Mouse (Mus musculus) ZHBTc4 (cell line): Measurements from ENCODE around the gene Trip10.

ENCODE experiments used
- DNase-seq: peaks from one replicate; pipeline ENCODE4 v3.0.0-alpha.2; 2011; ENCODE audit warnings: low read depth, low spot score

Gene Trip10

DNA sequence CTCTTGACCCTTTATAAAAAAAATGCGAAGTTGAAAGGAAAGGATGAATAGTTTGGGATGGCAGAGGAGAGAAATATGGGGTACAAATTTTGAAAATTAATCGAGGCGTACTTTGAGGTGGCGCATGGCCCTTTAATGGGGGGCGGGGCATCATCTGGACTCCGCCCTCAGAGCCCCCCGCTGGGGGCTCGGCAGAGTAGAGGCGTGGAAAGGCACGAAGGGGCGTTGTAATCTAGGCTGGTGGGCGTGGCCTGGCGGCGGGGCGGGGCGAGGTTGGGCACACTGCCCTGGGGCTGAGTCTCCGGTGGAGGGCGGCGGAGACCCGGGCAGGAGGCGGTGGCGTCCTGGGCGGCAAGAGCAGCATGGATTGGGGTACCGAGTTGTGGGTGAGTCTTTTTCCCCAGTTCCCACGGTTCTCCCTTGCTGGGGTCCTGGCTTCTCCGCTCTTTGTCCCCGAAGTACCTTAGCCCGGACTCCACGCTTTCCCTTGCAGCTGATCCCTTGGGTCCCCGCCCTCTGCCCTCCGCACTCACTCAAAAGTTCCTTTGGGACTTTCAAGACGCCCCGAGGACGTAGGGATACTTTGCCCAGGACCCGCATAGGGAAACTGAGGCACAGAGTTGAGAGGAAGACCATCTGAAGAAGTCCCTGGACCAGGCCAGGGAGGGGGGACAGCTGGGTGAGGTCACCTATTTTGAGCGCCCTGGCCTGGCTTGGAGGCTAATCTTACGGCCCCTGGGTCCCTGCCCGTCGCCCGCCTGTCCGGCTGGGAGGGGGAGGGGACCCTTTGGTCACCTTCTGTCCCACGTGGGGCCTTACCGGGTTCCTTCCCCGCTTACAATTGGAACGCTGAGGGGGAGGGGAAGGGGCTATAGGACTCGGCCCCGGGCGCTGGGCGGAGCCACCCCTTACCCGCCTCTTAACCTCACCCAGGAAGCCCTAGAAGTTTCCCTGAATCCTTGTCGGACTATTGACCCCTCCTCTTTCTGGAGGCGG, at the start of gene Trip10:
TSS of gene Trip10 (plus strand) at position 270 of the 996 bp plus-strand sequence.
- DNase-seq: peak; percentile 93

DNA sequence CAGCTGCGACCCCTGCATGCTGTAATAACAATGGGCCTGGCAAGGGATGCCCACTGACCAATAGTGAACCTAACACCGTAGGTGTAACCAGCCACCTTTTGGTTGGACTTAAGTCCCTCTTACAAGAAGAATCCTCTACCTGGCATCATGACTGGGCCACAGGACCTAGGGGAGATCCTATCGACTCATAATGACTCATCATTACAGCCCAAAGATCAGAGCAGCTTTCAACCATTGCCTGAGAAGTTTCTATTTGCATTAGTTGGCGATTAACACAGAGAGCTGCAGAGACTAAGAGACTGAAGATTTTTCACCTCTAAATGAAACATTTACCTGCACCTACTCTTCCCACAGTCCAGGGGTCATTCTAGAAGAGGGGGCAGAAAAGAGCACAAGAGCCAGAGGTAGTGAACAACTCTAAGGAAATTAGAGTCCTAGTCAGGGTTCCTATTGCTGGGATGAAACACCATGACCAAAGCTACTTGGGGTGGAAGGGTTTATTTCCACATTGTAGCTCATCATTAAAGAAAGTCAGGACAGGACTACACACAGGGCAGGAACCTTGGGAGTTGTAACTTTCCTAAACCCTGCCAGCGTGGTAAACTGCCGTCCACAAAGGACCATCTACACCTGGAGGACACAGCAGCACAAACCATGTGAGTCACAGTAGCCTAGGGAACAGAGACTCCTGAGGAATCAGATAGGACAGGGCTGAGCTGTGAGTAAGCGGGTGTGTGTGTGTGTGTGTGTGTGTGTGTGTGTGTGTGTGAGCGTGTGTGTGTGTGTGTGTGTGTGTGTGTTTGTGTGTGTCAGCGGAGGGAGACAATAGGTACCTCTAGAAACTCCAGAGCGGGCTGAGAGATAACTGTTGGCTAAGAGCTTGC, 47.2 kb upstream of the Trip10 start:
- DNase-seq: no peak

DNA sequence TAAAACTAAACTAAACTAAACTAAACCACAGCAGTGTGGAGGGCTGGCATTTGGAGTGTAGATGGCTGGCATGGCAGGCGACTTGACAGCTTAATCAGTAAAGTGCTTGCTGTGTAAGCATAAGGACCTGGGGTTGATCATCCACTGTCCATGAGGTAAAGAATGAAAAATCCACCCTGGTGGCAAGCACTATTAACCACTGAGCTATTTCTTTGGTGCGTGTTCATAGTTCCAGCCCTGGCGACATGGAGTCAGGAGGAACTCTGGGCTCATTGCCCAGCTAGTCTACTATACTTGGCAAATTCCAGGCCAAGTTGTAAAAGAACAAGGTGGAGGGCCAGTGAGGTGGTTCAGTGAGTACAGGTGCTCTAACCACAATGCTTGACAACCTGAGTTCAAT, 41.3 kb upstream of the Trip10 start:
- no peak for DNase-seq

DNA sequence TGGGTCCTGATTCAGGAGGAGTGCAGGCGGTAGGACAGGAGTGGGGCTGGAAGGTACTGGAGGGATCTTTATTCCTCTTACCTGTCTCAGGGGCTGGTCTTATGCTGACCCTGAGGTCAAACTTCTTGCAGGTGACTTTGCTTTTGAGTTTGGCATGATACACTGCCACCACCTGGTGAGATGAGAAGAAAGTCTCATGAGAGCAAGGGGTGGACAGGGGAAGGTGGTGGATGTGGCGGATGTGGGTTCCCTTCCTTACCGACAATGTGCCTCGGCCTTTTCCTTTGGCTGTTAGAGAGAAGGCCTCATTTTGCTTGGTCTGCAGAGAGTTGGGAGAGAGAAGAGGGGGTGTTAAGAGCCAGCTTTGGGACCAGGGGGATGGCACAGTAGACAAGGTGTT, 39.9 kb upstream of the Trip10 start:
- no peak for DNase-seq

DNA sequence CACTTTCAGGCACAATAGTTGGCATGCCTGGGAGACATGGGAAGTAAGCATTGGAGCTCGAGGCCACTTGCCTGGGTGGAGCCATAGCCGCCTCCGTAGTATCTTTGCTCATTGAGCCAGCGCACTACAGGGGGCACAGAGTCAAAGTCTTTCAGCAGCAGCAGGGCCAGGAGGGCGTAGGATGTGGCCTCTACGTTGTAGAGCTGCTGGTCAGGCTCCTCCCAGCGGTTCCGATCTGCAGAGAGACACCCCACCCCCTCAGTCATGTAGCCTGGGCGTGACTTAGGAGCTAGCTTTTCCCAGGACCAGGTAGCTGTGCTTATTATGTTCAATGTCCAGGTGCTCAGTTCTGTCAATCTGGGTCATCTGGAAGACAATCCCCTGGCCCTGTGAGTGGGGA, 37.8 kb upstream of the Trip10 start:
- DNase-seq: peak; percentile 69

DNA sequence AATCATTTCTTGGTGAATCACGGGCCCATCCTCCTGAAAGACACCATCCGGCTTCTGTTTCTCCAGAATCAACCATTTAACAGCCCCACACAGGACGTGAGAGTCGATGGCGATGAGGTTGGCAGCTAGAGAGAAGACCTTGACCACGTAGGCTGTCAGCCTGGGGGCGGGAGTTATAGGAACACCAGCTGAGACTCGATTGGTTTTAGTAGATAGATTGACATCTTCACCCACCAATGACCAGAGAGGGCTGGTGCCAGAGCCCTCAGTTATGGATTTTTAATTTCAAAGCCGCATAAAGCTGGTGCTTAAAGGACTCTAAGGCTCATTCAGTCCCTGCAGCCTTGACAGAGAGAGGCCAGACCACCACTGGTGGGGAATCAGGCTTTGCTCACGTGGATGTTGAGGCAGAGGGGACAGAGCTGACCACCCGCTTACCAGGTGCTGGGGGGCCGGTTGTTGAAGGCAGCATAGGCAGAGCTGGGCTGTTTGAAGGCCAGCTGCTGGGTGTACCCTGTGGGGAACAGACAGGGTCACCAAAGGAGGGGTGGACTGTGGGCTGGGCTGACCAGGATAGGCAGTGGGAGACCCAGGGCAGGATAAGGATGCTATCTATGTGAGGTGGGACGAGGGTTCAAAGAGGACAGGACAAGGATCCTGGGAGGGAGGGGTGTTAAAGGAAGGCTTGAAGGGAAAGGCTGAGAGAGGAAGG, 34.4 kb upstream of the Trip10 start:
- peak; percentile 63 for DNase-seq

DNA sequence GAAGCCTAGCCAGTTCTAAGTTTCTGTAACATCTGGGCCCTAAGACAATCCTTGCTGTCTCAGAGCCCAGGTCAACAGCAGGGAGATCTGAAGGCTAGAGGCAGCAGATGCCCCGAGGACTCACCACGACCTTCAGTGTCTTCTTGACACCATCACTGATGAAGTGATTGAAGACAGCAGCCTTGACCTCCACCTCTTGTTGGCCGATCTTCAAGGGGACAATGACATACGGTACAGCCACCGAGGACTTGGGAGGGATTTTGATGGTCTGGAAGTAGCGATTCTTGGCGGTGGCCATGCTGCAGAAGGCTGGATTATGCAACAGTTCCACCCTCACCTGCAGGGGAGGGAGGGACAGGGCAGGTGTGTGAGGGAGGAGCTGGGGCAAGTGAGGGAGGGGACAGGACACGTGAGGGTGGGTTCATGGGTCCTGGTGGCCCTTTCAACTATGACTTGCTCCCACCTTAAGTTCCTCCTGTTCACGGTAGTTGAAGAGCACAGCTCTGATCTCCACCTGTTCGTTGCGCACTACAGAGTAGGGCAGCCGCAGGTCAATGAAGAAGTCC, 30.8 kb upstream of the Trip10 start:
- no peak for DNase-seq

DNA sequence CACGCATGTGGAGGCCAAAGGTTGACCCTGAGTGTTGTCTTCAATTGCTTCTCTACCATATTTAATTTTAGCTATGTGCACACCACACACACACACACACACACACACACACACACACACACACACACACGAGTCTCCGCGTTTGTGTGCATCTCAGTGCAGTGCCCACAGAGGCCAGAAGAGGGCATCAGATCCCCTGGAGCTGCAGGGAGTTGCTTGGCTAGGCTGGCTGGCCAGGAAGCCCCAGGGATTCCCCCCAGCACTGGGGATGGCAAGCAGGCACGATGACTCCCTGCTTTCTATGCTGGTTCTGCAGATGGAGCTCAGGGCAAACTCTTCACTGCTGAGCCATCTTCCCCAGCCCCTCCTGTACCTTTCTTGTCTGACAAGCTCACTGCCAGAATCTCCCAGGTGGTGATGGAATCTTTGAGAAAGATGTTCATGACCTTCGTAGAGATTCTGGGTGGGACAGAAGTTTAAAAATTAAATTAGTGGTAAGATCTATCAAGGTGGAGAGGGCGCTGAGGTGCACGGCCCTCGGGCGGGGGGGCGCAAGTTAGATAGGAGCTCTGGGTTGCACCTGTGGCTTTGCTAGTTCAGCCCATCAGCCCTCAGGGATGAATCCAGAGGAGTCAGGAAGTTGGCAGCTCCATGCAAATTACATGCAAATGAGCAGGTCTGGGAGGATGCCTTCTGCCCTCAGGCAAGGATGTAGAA, 29.9 kb upstream of the Trip10 start:
- peak; percentile 68 for DNase-seq

DNA sequence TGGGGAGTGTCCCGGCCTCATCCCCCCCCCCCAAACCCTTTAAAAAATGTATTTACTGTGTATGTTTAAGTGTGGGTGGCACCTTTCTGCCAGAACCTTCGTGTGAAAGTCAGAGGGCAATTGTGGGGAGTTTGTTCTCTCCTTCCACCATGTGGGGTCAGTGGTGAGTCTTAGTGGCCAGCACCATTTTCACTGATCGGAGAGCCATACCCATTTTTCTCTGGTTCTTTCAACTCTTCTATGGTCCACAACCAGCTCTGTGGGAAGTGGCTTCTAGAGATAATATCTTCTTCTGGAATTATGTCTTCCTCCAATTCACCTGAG, 29.4 kb upstream of the Trip10 start:
- DNase-seq: peak; percentile 44

DNA sequence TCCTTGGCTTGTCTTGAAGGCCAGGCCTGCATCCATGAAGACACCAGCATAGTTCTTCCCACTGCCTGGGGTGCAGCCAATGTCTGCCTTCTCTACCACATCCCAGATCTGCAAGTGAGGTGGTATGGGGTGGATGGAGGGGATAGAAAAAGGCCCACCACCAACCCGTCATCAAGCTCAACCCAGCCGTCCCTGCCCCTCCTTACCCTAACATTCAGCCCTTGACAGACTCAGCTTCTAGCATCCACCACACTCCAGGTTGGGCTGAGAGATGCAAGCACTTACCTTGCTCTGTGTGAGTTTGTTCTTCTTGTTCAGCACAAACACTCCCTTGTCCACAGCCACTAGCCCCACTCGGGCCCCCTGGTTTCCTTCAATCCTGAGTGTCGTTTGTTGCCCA, 27.3 kb upstream of the Trip10 start:
- no peak for DNase-seq

DNA sequence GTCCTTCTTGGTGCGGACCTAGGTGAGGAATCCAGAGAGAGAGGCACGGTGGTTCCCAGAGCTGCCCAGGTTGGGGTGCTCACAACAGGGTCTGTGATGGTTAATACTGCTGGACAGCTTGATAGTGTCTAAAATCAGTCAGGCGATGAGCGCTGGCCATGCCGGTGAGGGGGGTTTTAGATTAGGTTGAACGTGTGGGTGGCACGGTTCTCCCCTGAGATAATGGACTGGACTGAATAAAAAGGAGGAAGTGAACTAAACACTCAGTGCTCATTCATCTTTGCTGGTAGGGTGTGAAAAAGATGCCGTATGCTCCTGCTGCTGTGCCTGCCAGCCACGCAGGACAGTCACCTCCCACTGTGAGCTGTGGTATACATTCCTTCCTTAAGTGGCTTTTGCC, 25.9 kb upstream of the Trip10 start:
- DNase-seq: no peak

DNA sequence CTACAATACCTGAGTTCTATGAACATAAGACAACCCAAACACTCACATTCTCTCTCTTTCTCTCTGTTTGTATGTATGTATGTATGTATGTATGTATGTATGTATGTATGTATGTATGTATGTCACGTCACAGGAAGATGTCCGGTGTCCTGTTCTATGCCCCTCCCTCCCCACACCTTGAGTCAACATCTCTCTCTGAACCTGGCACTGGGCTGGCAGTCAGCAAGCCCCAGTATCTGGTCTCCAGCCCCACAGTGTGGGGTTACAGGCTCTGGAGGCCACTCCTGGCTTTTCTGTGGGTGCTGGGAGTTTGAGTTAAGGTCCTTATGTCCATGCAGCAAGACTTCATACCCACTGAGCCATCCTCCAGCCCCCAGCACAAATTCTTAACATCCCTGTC, 21.8 kb upstream of the Trip10 start:
- no peak for DNase-seq

DNA sequence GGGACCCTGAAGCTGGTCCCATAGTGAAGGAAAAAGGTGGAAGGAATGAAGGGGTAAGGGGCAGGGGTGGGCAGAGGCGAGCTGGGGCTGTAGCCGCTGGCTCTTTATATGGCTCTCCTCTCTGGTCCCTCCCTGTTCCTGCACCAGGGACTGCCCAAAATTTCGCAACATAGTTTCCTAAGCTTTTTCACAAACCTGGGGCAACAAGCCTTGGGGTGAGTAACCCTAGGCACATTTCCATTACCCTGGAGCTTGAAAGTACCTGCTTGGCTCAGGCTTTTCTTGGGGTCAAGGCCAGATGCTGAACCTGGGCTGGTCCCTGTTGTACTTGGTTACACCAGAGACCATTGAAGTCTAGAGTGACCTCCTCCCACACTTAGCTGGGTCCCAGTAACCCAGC, 21.2 kb upstream of the Trip10 start, which contains the start of gene C3:
TSS of gene C3 (minus strand) at position 123 of the 400 bp plus-strand sequence.
- DNase-seq: no peak

DNA sequence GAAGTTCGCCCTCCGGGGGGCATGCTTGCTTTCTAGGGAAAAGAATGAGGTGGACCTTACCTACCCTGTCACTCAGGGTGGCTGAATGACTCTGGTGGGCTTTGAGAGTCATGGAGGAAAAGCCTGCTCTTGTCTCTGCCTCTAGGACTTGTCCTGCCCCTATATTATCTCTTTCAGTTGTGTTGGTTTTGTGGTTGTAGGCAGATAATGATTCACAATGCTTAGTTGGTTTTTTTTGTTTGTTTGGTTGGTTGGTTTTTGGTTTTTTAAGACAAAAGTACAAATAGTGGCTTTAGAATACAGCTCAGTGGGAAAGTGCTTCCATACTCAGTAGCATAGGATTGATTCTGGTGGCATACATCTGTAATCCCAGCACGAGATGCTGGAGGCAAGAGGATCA, 20.4 kb upstream of the Trip10 start:
- DNase-seq: no peak

DNA sequence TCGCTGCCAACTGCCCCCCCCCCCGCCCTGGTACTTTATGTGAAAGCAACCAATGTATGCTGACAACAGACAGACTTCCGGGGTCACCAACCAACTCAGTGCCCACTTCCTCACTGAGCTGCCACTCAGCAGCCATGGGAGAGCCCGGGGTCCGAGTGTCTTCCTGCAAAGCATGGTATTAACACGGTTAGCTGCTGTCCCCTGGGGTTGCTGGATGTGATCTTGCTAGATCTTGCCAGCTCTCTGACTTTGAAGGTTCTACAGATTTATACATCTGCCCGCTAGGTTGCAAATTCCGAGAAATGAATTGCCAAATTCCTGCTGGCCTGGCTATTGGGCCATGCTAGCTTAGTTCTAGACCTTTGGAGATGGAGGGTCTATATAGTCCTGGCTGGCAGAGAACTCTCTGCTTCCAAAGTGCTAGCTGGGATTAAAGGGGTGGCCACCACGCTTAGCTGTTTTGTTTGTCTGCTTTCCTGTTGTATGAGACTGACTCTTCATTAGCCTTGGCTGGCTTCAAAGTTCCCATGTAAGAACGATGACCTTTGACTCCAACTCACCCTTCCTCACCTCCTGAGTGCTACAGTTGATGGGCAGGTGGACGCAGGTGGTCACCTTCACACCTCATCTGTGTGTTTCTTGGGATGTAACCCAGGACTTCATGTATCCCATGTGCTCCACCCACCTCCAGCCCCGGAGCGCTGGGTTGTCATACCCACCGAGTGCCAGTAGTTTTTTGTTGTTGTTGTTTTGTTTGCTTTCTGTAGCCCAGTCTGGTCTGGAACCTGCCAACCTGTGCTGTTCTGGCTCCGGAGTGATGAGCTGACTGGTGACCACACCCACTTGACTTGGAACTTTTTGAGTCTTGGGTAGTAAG, 19.2 kb upstream of the Trip10 start:
- no peak for DNase-seq

DNA sequence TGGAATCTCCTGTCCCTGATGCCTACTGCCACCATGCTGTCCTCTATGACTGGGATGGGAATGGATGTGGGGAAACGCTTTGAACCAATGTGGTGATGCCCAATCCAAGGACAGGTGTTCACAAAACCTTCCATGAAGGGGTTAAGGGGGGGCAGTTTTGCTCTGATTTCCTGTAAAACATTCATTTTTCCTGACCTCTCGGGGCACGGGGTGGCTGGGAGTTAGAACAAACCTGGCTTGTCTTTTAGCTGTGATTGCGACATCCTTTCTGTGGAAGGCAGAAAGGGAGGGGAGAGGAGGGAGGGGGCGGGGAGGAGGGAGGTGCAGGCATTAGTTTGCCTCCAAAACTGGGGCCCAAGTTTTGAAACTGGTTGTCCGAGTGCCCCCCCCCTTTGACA, 18.5 kb upstream of the Trip10 start:
- no peak for DNase-seq

DNA sequence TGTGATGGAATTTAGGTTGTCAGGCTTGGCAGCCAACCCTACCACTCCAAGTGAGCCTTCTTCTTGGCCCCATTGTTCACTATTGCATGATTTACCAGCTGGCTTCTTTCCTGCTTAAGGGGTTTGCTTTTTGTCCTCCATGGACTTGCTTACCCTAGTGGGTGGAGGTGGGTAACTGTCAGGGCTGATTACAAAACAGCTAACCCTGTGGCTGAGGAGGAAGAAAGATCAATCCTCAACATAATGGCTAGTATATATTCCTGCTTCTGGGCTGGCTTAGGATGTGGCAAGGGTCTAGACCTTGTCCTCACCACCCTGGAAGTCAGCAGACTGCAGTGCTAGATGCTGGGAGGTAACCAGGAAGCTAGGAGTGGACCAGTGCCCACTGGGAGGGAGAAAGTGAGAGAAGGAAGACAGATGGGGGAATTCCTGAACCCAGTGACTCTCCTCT, 17.9 kb upstream of the Trip10 start:
- DNase-seq: no peak

DNA sequence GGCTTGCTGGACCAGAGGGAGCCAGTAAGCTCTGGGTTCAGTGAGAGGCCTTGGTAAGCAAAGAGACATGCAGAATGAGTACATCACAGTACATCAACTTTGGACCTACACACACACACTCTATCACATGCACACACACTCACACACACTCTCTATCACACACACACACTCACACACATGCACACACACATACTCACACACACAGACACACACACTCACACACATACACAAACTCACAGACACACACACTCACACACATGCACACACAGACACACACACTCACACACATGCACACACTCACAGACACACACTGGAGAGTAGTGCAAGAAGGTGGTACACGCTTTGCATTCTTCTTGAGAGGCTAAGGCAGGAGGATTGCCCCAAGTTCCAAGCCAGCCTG, 17.1 kb upstream of the Trip10 start:
- no peak for DNase-seq

DNA sequence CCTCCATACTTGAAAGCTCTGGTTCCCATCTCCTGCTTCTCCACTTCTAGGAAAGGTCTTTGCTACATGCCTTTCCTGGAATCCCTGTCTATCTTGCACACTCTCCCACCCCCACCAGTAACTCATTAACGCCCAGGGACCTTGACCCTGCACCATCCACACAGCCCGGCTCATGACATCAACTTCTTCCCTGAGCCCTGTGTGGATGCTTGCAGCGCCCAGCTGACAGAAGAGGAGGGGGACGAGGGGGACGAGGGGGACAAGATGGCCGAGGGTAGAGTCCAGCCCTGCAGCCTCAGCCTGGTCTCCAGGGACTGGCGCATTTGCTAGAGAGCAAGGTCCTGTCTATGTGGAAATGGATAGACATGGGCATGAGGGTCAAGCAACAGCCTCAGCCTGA, 16.2 kb upstream of the Trip10 start:
- no peak for DNase-seq
